Mouse (Mus musculus): ENCODE results near the gene Btg2. TPM values are rescaled to one million over a fixed set of nuclear protein-coding genes. Genes with fewer than 3 reads are reported as not detected.

The Btg2 gene
- total and polyA plus RNA-seq, 3 experiments = 7.2 to 19.7 (median 11.6) TPM

DNA sequence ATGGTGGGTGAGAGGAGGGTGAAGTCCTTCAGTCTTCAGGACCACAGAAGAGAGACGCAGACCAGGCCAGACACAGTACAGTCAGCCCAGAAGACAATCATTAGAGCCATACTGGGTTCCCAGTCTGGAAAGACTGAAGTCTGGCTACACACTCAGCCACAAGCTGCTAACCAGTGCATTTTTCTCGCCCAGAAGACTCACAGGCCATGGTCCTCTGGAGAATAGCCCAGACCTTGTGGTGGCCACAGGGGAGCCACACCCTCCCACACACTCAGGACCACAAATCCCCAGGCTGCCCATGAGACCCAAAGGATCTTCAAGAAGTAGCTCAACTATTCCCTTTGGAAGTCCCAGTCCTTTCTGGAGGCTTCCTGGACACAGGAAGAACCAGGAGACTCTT is 39.6 kb downstream of the Btg2 start:
- DNase-seq (ENCODE audit: extremely low read depth) = no peak
- H3K27me3 ChIP-seq (replicated peaks) = peaks cover 89% of the 10 kb centered on the region
- H3K79me2 ChIP-seq (replicated peaks; ENCODE audit: control insufficient read depth, extremely low read depth, insufficient read depth, poor library complexity, severe bottlenecking) = no peaks in the 10 kb centered on the region
- no peaks in the 10 kb centered on the region for H3K36me3 ChIP-seq (replicated peaks in 1 of 2; ENCODE audit: control insufficient read depth in 1 of 2, insufficient read depth in 1 of 2, low read length in 1 of 2)
- H3K4me1 ChIP-seq (ENCODE audit: control insufficient read depth in 1 of 2, insufficient read depth in 2 of 2) = peaks cover under 1 to 3% of the 10 kb centered on the region in 2 experiments; a peak in 2 of 4 replicates
- no peaks in the 10 kb centered on the region for H3K9me3 ChIP-seq (replicated peaks; ENCODE audit: low read length)
- TF ChIP-seq SMC3 (IDR thresholded peaks at IDR 0.05; ENCODE audit: low read depth, low read length) (no peak), ZKSCAN1 (IDR thresholded peaks at IDR 0.05; ENCODE audit: borderline replicate concordance, low read depth, low read length) (no peak), NRF1 (IDR thresholded peaks at IDR 0.05; ENCODE audit: low read depth, low read length) (no peak), JUN (IDR thresholded peaks at IDR 0.05; ENCODE audit: insufficient read depth, low read depth, low read length) (no peak), E2F4 (IDR thresholded peaks at IDR 0.05; ENCODE audit: insufficient replicate concordance, low read depth, low read length) (no peak), RAD21 (IDR thresholded peaks at IDR 0.05; ENCODE audit: low read depth, low read length) (no peak), UBTF (IDR thresholded peaks at IDR 0.05; ENCODE audit: low read depth, low read length) (no peak)
- H3K4me2 ChIP-seq (ENCODE audit: insufficient read depth, low read depth, poor library complexity, severe bottlenecking) = no peak overlapping the region
- H3K9ac ChIP-seq (ENCODE audit: insufficient read depth, low read depth) = no peak overlapping the region
- dilution Hi-C loops (cut with MboI; ENCODE audit: extremely low pct_ligation_motif_present, extremely low pct_unique_long_range_greater_than_20kb, low sequenced_read_pairs) (no loop called here), in situ Hi-C loops (cut with MboI; ENCODE audit: low pct_ligation_motif_present, low pct_unique_long_range_greater_than_20kb, low sequenced_read_pairs) (no loop called here)
- H3K4me3 ChIP-seq (replicated peaks in 1 of 3; ENCODE audit: low read depth in 2 of 3, low read length in 2 of 3, poor library complexity in 1 of 3) = no peak overlapping the region
- H3K27ac ChIP-seq (ENCODE audit: insufficient read depth, low read depth) = no peak overlapping the region

DNA sequence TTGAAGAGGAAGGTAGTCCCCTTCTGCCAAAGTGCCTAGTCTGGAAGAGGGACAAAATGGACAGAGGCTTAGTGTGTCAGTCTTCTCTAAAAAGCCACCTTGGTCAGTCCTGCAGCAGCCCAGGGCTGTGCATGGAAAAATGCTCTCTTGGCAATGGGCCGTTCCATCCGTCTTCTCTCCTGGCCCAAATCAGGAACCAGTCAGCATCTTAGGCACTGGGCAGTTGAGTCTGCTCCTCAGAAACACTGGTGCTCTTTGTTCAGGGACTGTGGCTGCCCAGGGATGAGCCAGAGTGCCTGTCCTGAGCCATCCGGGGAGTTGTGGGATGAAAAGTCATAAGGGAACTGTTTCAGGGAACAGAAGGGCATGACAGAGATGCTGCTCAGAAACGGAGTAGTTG is 40.6 kb downstream of the Btg2 start:
- H3K9me3 ChIP-seq (replicated peaks; ENCODE audit: low read length) = no peaks in the 10 kb centered on the region
- H3K79me2 ChIP-seq (replicated peaks; ENCODE audit: control insufficient read depth, extremely low read depth, insufficient read depth, poor library complexity, severe bottlenecking) = no peaks in the 10 kb centered on the region
- peaks cover 90% of the 10 kb centered on the region for H3K27me3 ChIP-seq (replicated peaks)
- H3K4me1 ChIP-seq (ENCODE audit: control insufficient read depth in 1 of 2, insufficient read depth in 2 of 2) = no peaks in the 10 kb centered on the region
- no peak overlapping the region for H3K4me2 ChIP-seq (ENCODE audit: insufficient read depth, low read depth, poor library complexity, severe bottlenecking)
- in situ Hi-C loops (cut with MboI; ENCODE audit: low pct_ligation_motif_present, low pct_unique_long_range_greater_than_20kb, low sequenced_read_pairs) (no loop called here), dilution Hi-C loops (cut with MboI; ENCODE audit: extremely low pct_ligation_motif_present, extremely low pct_unique_long_range_greater_than_20kb, low sequenced_read_pairs) (no loop called here)
- no peaks in the 10 kb centered on the region for H3K36me3 ChIP-seq (replicated peaks in 1 of 2; ENCODE audit: control insufficient read depth in 1 of 2, insufficient read depth in 1 of 2, low read length in 1 of 2)
- no peak overlapping the region for H3K4me3 ChIP-seq (replicated peaks in 1 of 3; ENCODE audit: low read depth in 2 of 3, low read length in 2 of 3, poor library complexity in 1 of 3)
- TF ChIP-seq NELFE (IDR thresholded peaks at IDR 0.05; ENCODE audit: low read depth, low read length) (no peak), SMC3 (IDR thresholded peaks at IDR 0.05; ENCODE audit: low read depth, low read length) (no peak), HCFC1 (IDR thresholded peaks at IDR 0.05; ENCODE audit: low read depth, low read length) (no peak), RCOR1 (conservative IDR thresholded peaks at IDR 0.05; ENCODE audit: low read depth, low read length) (no peak), UBTF (IDR thresholded peaks at IDR 0.05; ENCODE audit: low read depth, low read length) (no peak), USF2 (conservative IDR thresholded peaks at IDR 0.05; ENCODE audit: low read depth, low read length) (no peak), E2F4 (IDR thresholded peaks at IDR 0.05; ENCODE audit: insufficient replicate concordance, low read depth, low read length) (no peak), CHD2 (IDR thresholded peaks at IDR 0.05; ENCODE audit: low read length) (no peak), ZNF384 (IDR thresholded peaks at IDR 0.05; ENCODE audit: low read depth, low read length) (no peak), SIN3A (IDR thresholded peaks at IDR 0.05; ENCODE audit: low read length) (no peak), EP300 (IDR thresholded peaks at IDR 0.05; ENCODE audit: low read length) (no peak), MYC (IDR thresholded peaks at IDR 0.05; ENCODE audit: low read depth, low read length) (no peak), TBP (conservative IDR thresholded peaks at IDR 0.05; ENCODE audit: low read depth, low read length) (no peak)
- H3K9ac ChIP-seq (ENCODE audit: insufficient read depth, low read depth) = no peak overlapping the region
- H3K27ac ChIP-seq (ENCODE audit: insufficient read depth, low read depth) = no peak overlapping the region
- DNase-seq (ENCODE audit: extremely low read depth) = no peak

Data from CH12.LX (cell line).